Mouse (Mus musculus) midbrain, embryonic 10.5 days (tissue): Measurements from ENCODE around the gene Oard1. TPM values are rescaled to one million over a fixed set of nuclear protein-coding genes. Genes with fewer than 3 reads are reported as not detected.

Source experiments
- DNase-seq: peaks from one replicate; pipeline ENCODE4 v3.0.0-alpha.2; 2017; ENCODE audit warnings: low spot score
- H3K27ac ChIP-seq: fragments of 300-500 bp; sonication (generic); replicated peaks from 2 replicates; pipeline ENCODE4 v1.5.1; 2016; ENCODE audit warnings: mild to moderate bottlenecking
- H3K27me3 ChIP-seq: fragments of 300-500 bp; sonication (generic); 2 replicates; pipeline ENCODE4 v1.6.1; 2016; ENCODE audit warnings: low read depth, mild to moderate bottlenecking; ENCODE audit not compliant: poor library complexity, severe bottlenecking
- H3K36me3 ChIP-seq: fragments of 300-500 bp; sonication (generic); 2 replicates; pipeline ENCODE4 v1.6.1; 2016; ENCODE audit warnings: mild to moderate bottlenecking, moderate library complexity
- H3K4me1 ChIP-seq: fragments of 300-500 bp; sonication (generic); 2 replicates; pipeline ENCODE4 v1.6.1; 2016
- H3K4me3 ChIP-seq: fragments of 300-500 bp; sonication (generic); 2 replicates; pipeline ENCODE4 v1.5.1; 2016; ENCODE audit warnings: mild to moderate bottlenecking, moderate library complexity
- H3K9me3 ChIP-seq: fragments of 300-500 bp; sonication (generic); replicated peaks from 2 replicates; pipeline ENCODE4 v1.6.1; 2016; ENCODE audit warnings: mild to moderate bottlenecking
- WGBS: fragments of 180-500 bp; shearing (Covaris S2); methylation state at CpG from one replicate; pipeline ENCODE4 v1.1.7; 2016; 5-methylcytosine and 5-hydroxymethylcytosine counted together
- polyA plus RNA-seq: library from polyadenylated mRNA; unstranded; fragments of >200 nt; fragmentation: Nextera tagmentation; extraction: Ambion mirVana; gene quantifications from 2 replicates; pipeline ENCODE4 v1.2.1, GENCODE M21; 2016

The Oard1 gene
- polyA plus RNA-seq, 1 experiment from 2014 or later = 113 TPM

DNA sequence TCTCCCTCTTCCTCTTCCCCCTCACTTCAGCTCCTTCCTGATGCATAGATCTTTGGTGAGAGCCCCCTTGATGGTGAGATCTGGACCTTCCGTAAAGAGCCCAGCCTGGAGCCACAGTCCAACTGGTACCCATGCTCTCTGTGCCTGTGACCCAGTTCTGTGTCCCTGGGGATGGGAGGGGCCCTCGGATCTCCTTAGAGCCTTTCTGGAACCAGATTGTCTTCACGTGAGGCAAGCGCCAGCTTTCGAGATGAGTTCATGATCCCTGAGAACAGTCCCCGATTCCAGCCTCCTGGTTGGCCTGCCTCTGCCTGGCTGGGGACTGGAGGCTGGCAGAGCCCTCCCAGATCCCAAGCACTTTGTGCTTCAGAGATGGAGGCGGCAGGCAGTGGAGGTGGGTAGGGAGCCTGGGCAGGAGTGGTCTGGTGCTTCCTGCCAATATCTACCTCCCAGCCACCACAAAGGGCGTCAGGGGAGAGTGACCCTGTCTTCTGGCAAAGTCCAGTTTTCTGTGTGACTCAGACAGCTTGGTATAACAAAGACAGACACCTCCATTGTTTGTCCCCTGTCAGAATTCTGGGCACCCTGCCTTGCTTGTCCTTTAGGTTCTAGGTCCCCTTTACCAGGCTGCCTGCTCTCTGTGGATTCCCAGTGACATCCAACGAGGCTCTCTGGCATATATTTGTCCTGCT, 42.1 kb downstream of the Oard1 start:
- 0 out of 2 replicates have a peak overlapping the region, but pooled peaks have one; percentile 60 for H3K27ac ChIP-seq
- no peak overlapping the region for H3K4me3 ChIP-seq
- no peak for DNase-seq
- peaks cover 11% of the 10 kb centered on the region for H3K4me1 ChIP-seq
- no peaks in the 10 kb centered on the region for H3K36me3 ChIP-seq
- H3K27me3 ChIP-seq = no peaks in the 10 kb centered on the region
- 78% methylated on average over 9 of the region's 9 CpGs for WGBS
- no peaks in the 10 kb centered on the region for H3K9me3 ChIP-seq

GRCm38 (mm10) chr17:48453489-48453888, 43.7 kb downstream of the Oard1 start:
- Histone ChIP-seq H3K36me3 (no peaks in the 10 kb centered on the region), H3K4me1 (peaks cover 11% of the 10 kb centered on the region), H3K27ac (no peak overlapping the region), H3K4me3 (no peak overlapping the region), H3K9me3 (no peaks in the 10 kb centered on the region), H3K27me3 (no peaks in the 10 kb centered on the region)
- no peak for DNase-seq
- 75% methylated on average over 7 of the region's 7 CpGs for WGBS

GRCm38 (mm10) chr17:48454190-48454589, 44.4 kb downstream of the Oard1 start:
- H3K27ac ChIP-seq = no peak overlapping the region
- no peaks in the 10 kb centered on the region for H3K36me3 ChIP-seq
- H3K4me3 ChIP-seq = no peak overlapping the region
- H3K4me1 ChIP-seq = peaks cover 11% of the 10 kb centered on the region
- WGBS = 55% methylated on average over 7 of the region's 7 CpGs
- H3K27me3 ChIP-seq = no peaks in the 10 kb centered on the region
- no peak for DNase-seq
- H3K9me3 ChIP-seq = no peaks in the 10 kb centered on the region

GRCm38 (mm10) chr17:48454688-48455087, 44.9 kb downstream of the Oard1 start, which contains the start of gene Unc5cl:
Gene Unc5cl (plus strand): TSS chr17:48454901.
- Histone ChIP-seq H3K36me3 (no peaks in the 10 kb centered on the region), H3K4me1 (peaks cover 11% of the 10 kb centered on the region), H3K27me3 (no peaks in the 10 kb centered on the region), H3K4me3 (no peak within 1 kb of the TSS), H3K27ac (no peak within 1 kb of the TSS), H3K9me3 (no peaks in the 10 kb centered on the region)
- DNase-seq = no peak
- WGBS = 64% methylated on average over 11 of the region's 11 CpGs

DNA sequence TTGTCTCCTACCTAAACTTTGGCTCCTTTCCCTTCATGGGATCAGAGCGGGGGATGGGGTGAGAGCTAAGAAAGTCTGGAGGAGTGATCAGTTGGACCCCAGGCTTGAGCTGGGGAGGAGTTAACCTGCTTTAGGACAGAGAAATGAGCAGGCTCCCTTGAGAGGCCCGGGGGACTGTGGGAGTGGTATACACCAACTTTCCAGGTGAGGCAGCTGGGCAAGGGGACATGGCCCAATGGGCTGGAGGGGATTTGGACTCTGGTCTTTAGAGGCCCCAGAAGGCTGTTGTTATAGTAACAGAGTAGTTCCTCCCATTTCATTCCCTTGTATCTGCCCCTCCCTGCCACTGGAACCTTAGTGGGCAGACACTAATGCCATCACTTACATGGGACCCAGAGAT, 46.1 kb downstream of the Oard1 start:
- Histone ChIP-seq H3K36me3 (no peaks in the 10 kb centered on the region), H3K27ac (no peak overlapping the region)
- WGBS = 82% methylated on average over 2 of the region's 2 CpGs

DNA sequence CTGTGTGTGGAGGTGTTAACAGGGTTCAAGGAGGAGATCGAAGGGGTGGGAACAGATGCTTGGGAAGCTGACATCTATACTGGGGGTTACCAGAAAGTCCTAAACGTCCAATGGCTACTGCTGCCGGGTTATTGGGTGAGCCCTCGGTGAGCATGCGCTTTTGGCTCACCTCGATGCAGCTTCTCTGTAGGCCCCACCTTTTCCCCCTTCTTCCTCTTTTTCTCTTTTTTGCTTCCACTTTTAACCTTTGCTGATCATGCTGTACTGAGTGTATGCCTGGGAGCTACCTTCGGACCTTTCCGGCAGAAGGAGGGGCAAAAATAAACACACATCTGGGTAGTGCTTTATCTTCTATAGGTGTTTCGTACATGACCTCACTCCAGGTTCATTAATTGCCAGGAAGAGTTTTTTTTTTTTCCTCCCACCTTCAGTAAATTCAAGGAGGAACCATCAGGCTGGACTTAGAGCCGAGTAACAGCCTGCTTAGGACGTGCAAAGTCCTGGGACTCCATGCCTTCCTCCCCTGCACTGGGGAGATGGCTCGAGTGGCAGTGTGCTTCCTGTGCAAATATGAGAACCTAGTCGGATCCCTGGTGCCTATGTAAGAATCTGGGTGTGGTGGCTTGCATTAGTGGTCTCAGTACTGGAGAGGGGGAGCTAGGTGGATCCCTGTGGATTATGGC, 48.3 kb downstream of the Oard1 start:
- H3K9me3 ChIP-seq = no peaks in the 10 kb centered on the region
- peaks cover 3% of the 10 kb centered on the region for H3K4me1 ChIP-seq
- H3K36me3 ChIP-seq = no peaks in the 10 kb centered on the region
- DNase-seq = no peak
- no peaks in the 10 kb centered on the region; the same call in 1 of the 2 replicates for H3K27me3 ChIP-seq
- H3K4me3 ChIP-seq = no peak overlapping the region
- 90% methylated on average over 13 of the region's 13 CpGs for WGBS
- no peak overlapping the region for H3K27ac ChIP-seq

More for the DNA sequence above, 46.1 kb downstream of the Oard1 start:
- Histone ChIP-seq H3K27me3 (no peaks in the 10 kb centered on the region; the same call in 1 of the 2 replicates), H3K4me3 (no peak overlapping the region), H3K4me1 (peaks cover 11% of the 10 kb centered on the region), H3K9me3 (no peaks in the 10 kb centered on the region)
- DNase-seq = no peak

GRCm38 (mm10) chr17:48462096-48462495, 52.3 kb downstream of the Oard1 start:
- Histone ChIP-seq H3K36me3 (no peaks in the 10 kb centered on the region), H3K9me3 (no peaks in the 10 kb centered on the region), H3K4me3 (no peak overlapping the region), H3K27me3 (peaks cover 19% of the 10 kb centered on the region), H3K27ac (no peak overlapping the region), H3K4me1 (peaks cover 3% of the 10 kb centered on the region)
- DNase-seq = no peak
- 94% methylated on average over 13 of the region's 13 CpGs for WGBS

DNA sequence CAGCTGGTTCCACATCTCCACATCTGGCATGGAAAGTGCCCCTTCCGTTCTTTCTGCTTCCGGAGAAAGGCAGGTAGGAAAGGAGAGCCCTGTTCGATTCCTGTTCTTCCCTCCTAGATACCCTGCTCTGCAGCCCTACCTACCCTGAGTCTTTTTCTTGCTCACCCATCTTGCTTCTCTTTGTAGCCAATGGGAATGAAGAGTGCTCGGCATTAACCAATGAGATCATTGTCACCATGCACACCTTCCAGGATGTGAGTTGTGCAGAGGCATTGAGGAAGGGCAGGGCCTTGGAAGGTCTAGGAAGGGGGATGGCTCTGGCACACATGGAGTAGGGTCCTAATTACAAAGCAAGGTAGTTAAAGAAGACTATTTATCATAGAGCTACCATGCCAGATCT, 53.6 kb downstream of the Oard1 start:
- Histone ChIP-seq H3K4me3 (no peak overlapping the region), H3K36me3 (no peaks in the 10 kb centered on the region), H3K27ac (no peak overlapping the region), H3K27me3 (peaks cover 22% of the 10 kb centered on the region), H3K4me1 (peaks cover 12% of the 10 kb centered on the region), H3K9me3 (no peaks in the 10 kb centered on the region)
- no peak for DNase-seq
- whole genome bisulfite sequencing = 93% methylated on average over 4 of the region's 4 CpGs

Other genes with a start within 250 kb of the Oard1 start
- gene A530064D06Rik, start 242.7 kb upstream of the Oard1 start, polyA plus RNA-seq = not detected in 2 replicates
- gene Trem1, start 177.2 kb upstream of the Oard1 start, polyA plus RNA-seq = not detected in 2 replicates
- gene Trem3, start 162.2 kb upstream of the Oard1 start, polyA plus RNA-seq = not detected in 2 replicates
- 0.20 and 0.32 TPM in 2 replicates for gene Treml4, start 145.7 kb upstream of the Oard1 start, polyA plus RNA-seq
- gene Treml2, start 110.5 kb upstream of the Oard1 start, polyA plus RNA-seq = 0.24 and 0.53 TPM in 2 replicates
- 0.06 TPM in 1 of 2 replicates, not detected in the other for gene B430306N03Rik, start 93.9 kb upstream of the Oard1 start, polyA plus RNA-seq
- 1.7 and 2.3 TPM in 2 replicates for gene Trem2, start 63.6 kb upstream of the Oard1 start, polyA plus RNA-seq
- gene Treml1, start 50.1 kb upstream of the Oard1 start, polyA plus RNA-seq = 2.0 and 2.7 TPM in 2 replicates
- gene Nfya, start 108 bp upstream of the Oard1 start, polyA plus RNA-seq = 15.8 and 16.3 TPM in 2 replicates
- gene Apobec2, start 22.9 kb downstream of the Oard1 start, polyA plus RNA-seq = 1.1 and 1.3 TPM in 2 replicates
- gene Tspo2, start 41.5 kb downstream of the Oard1 start, polyA plus RNA-seq = 0.43 TPM in 1 of 2 replicates, not detected in the other
- 0.21 TPM in 1 of 2 replicates, not detected in the other for gene Unc5cl, start 44.9 kb downstream of the Oard1 start, polyA plus RNA-seq